Mouse (Mus musculus): ENCODE measurements around the gene Gm28919. TPM values are rescaled to one million over a fixed set of nuclear protein-coding genes. Genes with fewer than 3 reads are reported as not detected.

Gene Gm28919
- polyA plus RNA-seq (2021; fragmentation: Nextera tagmentation): not detected in 2 replicates
- long read RNA-seq, experiment 1: 0 reads
- long read RNA-seq, experiment 2: 0 reads

GRCm38 (mm10) chrY:6583246-6583645, at the start of gene Gm28919:
TSS of gene Gm28919 (plus strand) at chrY:6583546.

Other genes starting within 250 kb of the Gm28919 start
- gene Gm21719, start 99.3 kb downstream of the Gm28919 start, polyA plus RNA-seq (2021; fragmentation: Nextera tagmentation): not detected in 2 replicates

All from left cerebral cortex, adult 6 months (tissue).